Mouse (Mus musculus): ENCODE results near the gene Glmn.

Glmn gene

GRCm38 (mm10) chr5:107515453-107515852 is 82.2 kb downstream of the Glmn start:
- no peak for DNase-seq

GRCm38 (mm10) chr5:107513583-107513982 is 84.1 kb downstream of the Glmn start:
- peak; percentile 58 for DNase-seq

DNA sequence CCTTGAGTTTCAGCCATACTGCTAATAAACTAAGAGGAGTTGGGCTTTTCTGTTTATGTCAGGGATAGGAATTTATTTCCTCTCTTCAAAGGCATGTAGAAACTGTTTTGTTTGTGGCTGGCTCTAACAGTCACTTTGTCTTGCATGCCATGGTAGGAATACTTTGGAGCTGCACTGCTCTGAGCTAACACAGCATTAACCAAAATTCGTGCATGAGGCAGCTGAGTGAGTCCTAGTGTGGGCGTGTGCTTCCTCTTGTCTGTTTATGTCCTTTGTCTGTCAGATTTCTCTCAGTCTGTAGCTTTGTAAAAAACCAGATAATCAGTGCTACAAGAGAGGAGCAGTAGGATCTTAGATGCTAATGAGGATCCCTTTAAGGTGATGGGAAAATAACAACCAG is 86.4 kb downstream of the Glmn start:
- DNase-seq: no peak

- DNase-seq: no peak
Observed at GRCm38 (mm10) chr5:107510503-107510902, 87.2 kb downstream of the Glmn start.

GRCm38 (mm10) chr5:107507321-107507720 is 90.4 kb downstream of the Glmn start, which contains the start of gene Gm42669:
TSS of gene Gm42669 (plus strand) at chr5:107507621.
- no peak for DNase-seq

- no peak for DNase-seq
Observed at GRCm38 (mm10) chr5:107500741-107501140, 96.9 kb downstream of the Glmn start.

DNA sequence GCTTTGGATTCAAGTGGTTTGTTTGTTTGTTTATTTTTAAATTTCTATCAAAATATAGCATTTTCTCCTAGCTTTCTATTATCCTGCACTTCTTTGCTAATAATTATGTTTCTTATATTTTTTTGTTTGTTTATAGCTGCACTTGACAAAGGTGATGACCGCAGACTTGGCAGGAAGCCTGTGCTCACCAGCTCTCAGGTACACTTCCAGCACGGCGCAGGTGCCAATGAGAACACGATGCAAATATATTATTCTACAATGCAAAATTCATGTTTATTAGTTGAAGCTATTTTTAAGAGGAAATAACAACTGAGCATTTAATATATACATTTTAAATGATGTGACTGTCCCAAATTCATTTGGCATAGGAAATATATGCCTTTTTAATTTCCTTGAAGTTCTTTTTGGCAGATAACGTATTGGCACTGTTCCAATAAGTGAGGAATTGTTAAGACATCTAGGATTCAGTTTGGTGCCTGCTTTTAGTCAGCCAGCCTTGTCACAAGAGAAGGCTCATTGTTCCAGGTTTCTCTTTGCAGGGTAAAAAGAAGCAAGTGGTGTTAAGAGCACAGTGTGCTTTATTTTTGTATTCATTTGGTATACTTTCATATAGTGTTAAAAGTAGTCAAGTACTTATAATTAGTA is 97.7 kb downstream of the Glmn start:
- DNase-seq: peak; percentile 65
